Mouse (Mus musculus) gastrocnemius, adult 2 months (tissue): Measurements from ENCODE around the gene Mmgt1. TPM values are rescaled to one million over a fixed set of nuclear protein-coding genes. Genes with fewer than 3 reads are reported as not detected.

Source experiments
- DNase-seq: peaks from one replicate; pipeline ENCODE4 v3.0.0; 2022
- H3K27ac ChIP-seq: fragments of 200-600 bp; 2 replicates; pipeline ENCODE4 v1.8.1; 2022; ENCODE audit warnings: mild to moderate bottlenecking
- H3K4me3 ChIP-seq: fragments of 200-600 bp; 2 replicates; pipeline ENCODE4 v1.8.1; 2022; ENCODE audit warnings: mild to moderate bottlenecking, moderate library complexity
- CTCF ChIP-seq: fragments of 200-600 bp; IDR thresholded peaks from 2 replicates; pipeline ENCODE4 v1.8.1; 2022; ENCODE audit warnings: antibody characterized with exemption, mild to moderate bottlenecking, moderate library complexity
- intact Hi-C: fragments of 180-260 bp; cut with DNase I; formaldehyde crosslinking; loops from one replicate; pipeline ENCODE4 v1.15.1; 2025
- microRNA-seq: library from miRNA; unstranded; fragments of <30 nt; microRNA quantifications from one replicate; pipeline ENCODE4 v1.2.0, GENCODE M21; 2021
- total RNA-seq, 2 experiments: library from RNA; stranded (reverse); gene quantifications; 2 replicates each; pipeline ENCODE4 v1.2.3; 2021

The Mmgt1 gene
- total RNA-seq, 2 experiments from 2014 or later = 25.0 to 27.2 TPM

DNA sequence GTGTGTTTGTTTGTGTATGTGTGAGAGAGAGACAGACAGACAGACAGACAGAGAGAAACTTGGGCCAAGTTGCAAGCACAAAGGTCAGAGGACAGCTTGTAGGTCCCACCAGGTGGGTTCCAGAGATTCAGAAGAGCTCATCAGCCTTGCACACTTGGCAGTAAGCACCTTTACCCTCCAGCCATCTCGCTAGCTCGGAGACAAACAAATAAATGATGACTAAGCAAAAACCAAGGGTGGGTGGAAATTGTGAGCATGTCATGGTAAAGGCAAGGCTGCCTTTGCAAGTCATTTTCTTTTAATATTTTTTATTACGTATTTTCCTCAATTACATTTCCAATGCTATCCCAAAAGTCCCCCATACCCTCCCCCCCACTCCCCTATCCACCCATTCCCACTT lies 44.3 kb downstream of the Mmgt1 start:
- no peak overlapping the region for H3K4me3 ChIP-seq
- H3K27ac ChIP-seq = no peak overlapping the region
- DNase-seq = no peak
- TF ChIP-seq CTCF = no peak
- intact Hi-C loops = no loop called here

DNA sequence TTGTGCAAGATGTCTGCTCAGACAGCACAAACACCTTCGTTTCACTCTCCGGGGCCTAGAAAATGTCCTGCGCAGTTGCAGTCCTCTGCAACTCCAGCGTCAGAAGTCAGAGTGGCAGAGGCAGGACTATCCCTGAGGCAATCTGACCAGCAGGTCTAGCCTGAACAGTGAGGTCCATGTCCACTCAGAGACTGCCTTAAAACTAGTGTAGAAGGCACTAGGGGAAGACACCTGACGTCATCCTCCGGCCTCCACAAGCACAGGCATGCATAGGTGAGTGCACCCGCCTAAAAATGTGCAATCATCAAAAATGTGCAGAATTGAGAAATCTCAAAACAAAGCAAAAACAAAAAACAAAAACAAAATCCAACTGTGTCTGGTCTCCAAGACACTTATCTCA lies 48.4 kb downstream of the Mmgt1 start, which contains the start of gene Gm648:
Gene Gm648, minus strand, starts transcription at position 101 of the 400 bp plus-strand sequence.
- no peak for TF ChIP-seq CTCF
- H3K27ac ChIP-seq = no peak within 1 kb of the TSS
- intact Hi-C loops = no loop called here
- H3K4me3 ChIP-seq = no peak within 1 kb of the TSS
- no peak for DNase-seq

DNA sequence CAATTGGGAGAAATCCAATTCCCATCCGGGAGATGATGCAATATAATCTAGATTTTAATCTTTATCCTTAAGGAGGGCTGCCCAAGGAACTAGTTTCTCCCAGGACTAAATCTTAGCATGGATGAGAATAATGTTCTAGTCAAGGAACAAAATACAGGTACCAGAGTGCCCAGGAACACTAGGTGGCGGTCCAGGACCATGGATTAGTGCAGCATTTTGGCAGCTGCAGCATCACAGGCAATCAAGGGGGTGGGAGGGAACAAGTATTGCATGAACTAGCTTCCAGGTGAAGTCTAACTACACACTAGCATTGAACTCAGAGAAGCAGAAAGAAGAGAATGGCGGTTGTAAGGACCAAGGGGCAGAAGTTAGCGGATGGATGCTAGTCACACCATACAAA lies 60.7 kb downstream of the Mmgt1 start:
- TF ChIP-seq CTCF = peak; percentile 19; the same call in 1 of the 2 replicates
- H3K4me3 ChIP-seq = no peak overlapping the region
- no peak overlapping the region for H3K27ac ChIP-seq
- intact Hi-C loops = no loop called here
- DNase-seq = peak; percentile 13

Small RNAs within 50 kb of the gene (microRNA-seq; reads per million reads assigned to microRNA genes)
- not detected for gene Mir5116

Other genes with a start within 250 kb of the Mmgt1 start
- not detected for gene Smim10l2a, start 223.5 kb downstream of the Mmgt1 start, total RNA-seq
- 1 to 10 TPM; 1.2 to 1.5 TPM for gene Gm2174, start 150.1 kb downstream of the Mmgt1 start, total RNA-seq
- 1 to 10 TPM; 4.7 to 5.9 TPM for gene Ints6l, start 143.2 kb downstream of the Mmgt1 start, total RNA-seq
- not detected for gene Gm10477, start 73.3 kb downstream of the Mmgt1 start, total RNA-seq
- not detected for gene Gm648, start 48.5 kb downstream of the Mmgt1 start, total RNA-seq
- 10 to 100 TPM; 24.9 to 31.3 TPM for gene Slc9a6, start 11.7 kb upstream of the Mmgt1 start, total RNA-seq
- gene Fhl1, start 133.7 kb upstream of the Mmgt1 start, total RNA-seq = 1,000 to 10,000 TPM in 1 of 2 experiments, 100 to 1,000 TPM in 1; 673 to 2,064 TPM
- gene Map7d3, start 224.3 kb upstream of the Mmgt1 start, total RNA-seq = under 1 TPM; 0.18 to 0.25 TPM